Mouse (Mus musculus): ENCODE measurements around the gene Sdhd. TPM values are rescaled to one million over a fixed set of nuclear protein-coding genes. Genes with fewer than 3 reads are reported as not detected.

Sdhd gene
- total and polyA plus RNA-seq, 3 experiments, result 340 to 375 TPM; not detected in 1

DNA sequence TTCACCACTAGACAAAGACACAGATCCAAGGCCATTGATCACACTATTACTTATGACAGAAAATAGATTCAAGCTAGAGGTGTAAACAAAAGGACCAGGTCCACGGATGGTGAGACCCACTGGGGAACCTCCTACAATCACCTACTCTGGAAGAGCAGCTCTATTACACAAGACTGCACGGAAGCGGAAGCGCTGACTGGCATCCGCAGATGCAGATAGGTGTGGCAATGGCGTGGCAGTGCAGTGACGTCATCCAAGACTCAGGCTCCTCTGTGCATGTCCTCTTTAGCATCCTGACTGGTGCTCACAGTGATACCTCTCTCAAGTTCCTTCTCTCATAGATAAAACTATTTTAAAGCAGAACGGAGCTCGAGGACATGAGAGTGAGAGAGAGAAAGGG lies 10.7 kb downstream of the Sdhd start:
- TF ChIP-seq UBTF (IDR thresholded peaks at IDR 0.05; ENCODE audit: borderline replicate concordance, insufficient read depth, low read depth, low read length) (no peak), JUND (IDR thresholded peaks at IDR 0.05; ENCODE audit: low read depth, low read length) (no peak), ETS1 (IDR thresholded peaks at IDR 0.05; ENCODE audit: low read depth, low read length) (no peak), TBP (IDR thresholded peaks at IDR 0.05; ENCODE audit: low read depth, low read length) (no peak), RCOR1 (IDR thresholded peaks at IDR 0.05; ENCODE audit: low read depth, low read length) (no peak), CTCF (IDR thresholded peaks at IDR 0.05 in 2 of 3, conservative IDR thresholded peaks at IDR 0.05 in 1 of 3; ENCODE audit: control insufficient read depth in 1 of 3, insufficient read depth in 1 of 3, low read depth in 2 of 3, low read length in 3 of 3, poor library complexity in 1 of 3, severe bottlenecking in 1 of 3) (no peak), ZKSCAN1 (IDR thresholded peaks at IDR 0.05; ENCODE audit: low read depth, low read length) (no peak), EP300 (IDR thresholded peaks at IDR 0.05; ENCODE audit: low read depth in 1 of 2, low read length in 2 of 2) (no peak)
- Histone ChIP-seq H3K79me2 (ENCODE audit: control insufficient read depth, insufficient read depth, low read length, poor library complexity) (no peaks in the 10 kb centered on the region), H3K9ac (ENCODE audit: control insufficient read depth, low read depth, low read length, poor library complexity, severe bottlenecking) (no peak overlapping the region), H3K27me3 (ENCODE audit: control insufficient read depth in 1 of 2, insufficient read depth in 2 of 2, low read length in 2 of 2) (no peaks in the 10 kb centered on the region), H3K4me1 (ENCODE audit: control insufficient read depth in 1 of 2, insufficient read depth in 2 of 2, low read length in 2 of 2) (no peaks in the 10 kb centered on the region), H3K36me3 (ENCODE audit: control insufficient read depth in 1 of 2, insufficient read depth in 2 of 2, low read length in 2 of 2) (peaks cover 0 to 7% of the 10 kb centered on the region in 2 experiments; a peak in 2 of 4 replicates), H3K27ac (ENCODE audit: control insufficient read depth, low read depth, low read length) (no peak overlapping the region), H3K9me3 (replicated peaks; ENCODE audit: insufficient read depth, low read length) (no peaks in the 10 kb centered on the region), H3K4me3 (ENCODE audit: control insufficient read depth in 1 of 2, insufficient read depth in 1 of 2, low read depth in 2 of 2, low read length in 2 of 2) (no peak overlapping the region)
- no peak for DNase-seq (ENCODE audit: low read depth, low spot score)

DNA sequence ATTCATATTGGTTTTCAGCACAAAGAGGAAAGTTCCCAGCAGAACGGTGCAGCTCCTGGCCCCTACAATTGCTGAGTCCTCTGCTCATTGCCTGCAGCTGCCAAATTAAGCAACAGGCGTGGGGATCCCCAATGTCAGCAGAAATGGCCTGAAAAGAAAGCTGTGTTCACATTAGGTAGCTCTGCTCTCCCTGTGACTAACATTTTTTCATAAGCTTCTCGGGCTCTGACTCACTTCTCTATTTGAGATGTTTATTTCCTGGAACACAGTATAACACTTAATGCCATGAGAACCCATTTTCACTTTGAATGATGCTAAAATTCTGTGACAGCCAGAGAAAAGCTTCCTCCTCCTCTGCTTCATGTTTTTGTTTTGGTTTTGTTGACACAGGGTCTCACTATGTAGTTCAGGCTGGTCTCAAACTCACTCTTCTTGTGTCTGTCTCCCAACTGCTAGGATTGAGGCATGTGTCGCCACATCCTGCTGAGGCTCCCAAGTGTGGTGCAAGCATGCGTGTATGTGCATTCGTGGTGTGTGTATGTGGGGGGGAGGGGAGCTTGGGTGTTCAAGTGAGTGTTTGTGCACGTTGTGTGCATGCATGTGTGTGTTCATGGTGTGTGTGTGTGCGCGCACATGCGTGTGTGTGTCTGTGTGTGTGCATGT lies 12.6 kb downstream of the Sdhd start:
- Histone ChIP-seq H3K9ac (ENCODE audit: control insufficient read depth, low read depth, low read length, poor library complexity, severe bottlenecking) (no peak overlapping the region), H3K79me2 (ENCODE audit: control insufficient read depth, insufficient read depth, low read length, poor library complexity) (no peaks in the 10 kb centered on the region), H3K9me3 (replicated peaks; ENCODE audit: insufficient read depth, low read length) (no peaks in the 10 kb centered on the region), H3K4me1 (ENCODE audit: control insufficient read depth in 1 of 2, insufficient read depth in 2 of 2, low read length in 2 of 2) (no peaks in the 10 kb centered on the region), H3K27ac (ENCODE audit: control insufficient read depth, low read depth, low read length) (no peak overlapping the region), H3K36me3 (ENCODE audit: control insufficient read depth in 1 of 2, insufficient read depth in 2 of 2, low read length in 2 of 2) (no peaks in the 10 kb centered on the region), H3K27me3 (ENCODE audit: control insufficient read depth in 1 of 2, insufficient read depth in 2 of 2, low read length in 2 of 2) (no peaks in the 10 kb centered on the region), H3K4me3 (ENCODE audit: control insufficient read depth in 1 of 2, insufficient read depth in 1 of 2, low read depth in 2 of 2, low read length in 2 of 2) (no peak overlapping the region)
- TF ChIP-seq TCF12 (IDR thresholded peaks at IDR 0.05; ENCODE audit: low read depth, low read length) (no peak), POLR2AphosphoS5 (IDR thresholded peaks at IDR 0.05; ENCODE audit: borderline replicate concordance, low read depth, low read length) (no peak), RCOR1 (IDR thresholded peaks at IDR 0.05; ENCODE audit: low read depth, low read length) (no peak), JUND (IDR thresholded peaks at IDR 0.05; ENCODE audit: low read depth, low read length) (no peak), HCFC1 (IDR thresholded peaks at IDR 0.05; ENCODE audit: low read depth, low read length) (no peak), GABPA (IDR thresholded peaks at IDR 0.05; ENCODE audit: low read depth, low read length) (no peak), NRF1 (IDR thresholded peaks at IDR 0.05; ENCODE audit: insufficient read depth, low read depth, low read length, poor library complexity, severe bottlenecking) (no peak), POLR2A (IDR thresholded peaks at IDR 0.05; ENCODE audit: control insufficient read depth in 1 of 2, insufficient read depth in 1 of 2, low read depth in 1 of 2, low read length in 2 of 2, poor library complexity in 1 of 2) (no peak), CTCF (IDR thresholded peaks at IDR 0.05 in 2 of 3, conservative IDR thresholded peaks at IDR 0.05 in 1 of 3; ENCODE audit: control insufficient read depth in 1 of 3, insufficient read depth in 1 of 3, low read depth in 2 of 3, low read length in 3 of 3, poor library complexity in 1 of 3, severe bottlenecking in 1 of 3) (no peak), USF2 (IDR thresholded peaks at IDR 0.05; ENCODE audit: borderline replicate concordance in 1 of 2, insufficient read depth in 1 of 2, low read depth in 1 of 2, low read length in 2 of 2) (no peak), MAFK (IDR thresholded peaks at IDR 0.05; ENCODE audit: borderline replicate concordance, low read depth, low read length) (no peak), POLR2AphosphoS2 (IDR thresholded peaks at IDR 0.05; ENCODE audit: low read length) (no peak)
- DNase-seq (ENCODE audit: low read depth, low spot score), result no peak

Measured in MEL (cell line).